Mouse (Mus musculus): ENCODE results near the gene Gas2l3. TPM values are rescaled to one million over a fixed set of nuclear protein-coding genes. Genes with fewer than 3 reads are reported as not detected.

The Gas2l3 gene
- polyA plus RNA-seq, 1 experiment from 2014 or later: 15.0 TPM

GRCm38 (mm10) chr10:89424217-89424616 is 19.6 kb downstream of the Gas2l3 start:
- H3K4me3 ChIP-seq (replicated peaks): no peak overlapping the region
- ATAC-seq (ENCODE audit: insufficient number of reproducible peaks, insufficient read depth, low FRiP score, low TSS enrichment, low read depth): no peak
- no peak overlapping the region for H3K9ac ChIP-seq (replicated peaks)
- no peak overlapping the region for H3K4me2 ChIP-seq
- no peaks in the 10 kb centered on the region for H3K4me1 ChIP-seq (replicated peaks)
- H3K36me3 ChIP-seq: peaks cover 41% of the 10 kb centered on the region
- 88% methylated on average over 9 of the region's 9 CpGs for WGBS
- no peaks in the 10 kb centered on the region for H3K27me3 ChIP-seq
- H3K9me3 ChIP-seq: no peaks in the 10 kb centered on the region
- no peak overlapping the region for H3K27ac ChIP-seq

- Histone ChIP-seq H3K27me3 (no peaks in the 10 kb centered on the region), H3K4me3 (replicated peaks) (no peak overlapping the region), H3K9me3 (no peaks in the 10 kb centered on the region), H3K4me2 (no peak overlapping the region), H3K27ac (no peak overlapping the region), H3K9ac (replicated peaks) (no peak overlapping the region), H3K4me1 (replicated peaks) (no peaks in the 10 kb centered on the region), H3K36me3 (peaks cover 34% of the 10 kb centered on the region)
- WGBS: 89% methylated on average over 9 of the region's 9 CpGs
- no peak for ATAC-seq (ENCODE audit: insufficient number of reproducible peaks, insufficient read depth, low FRiP score, low TSS enrichment, low read depth)
Observed at GRCm38 (mm10) chr10:89423164-89423778, 20.5 kb downstream of the Gas2l3 start.

- Histone ChIP-seq H3K4me2 (no peak overlapping the region), H3K9ac (replicated peaks) (no peak overlapping the region), H3K36me3 (peaks cover 30% of the 10 kb centered on the region), H3K9me3 (no peaks in the 10 kb centered on the region), H3K27ac (no peak overlapping the region), H3K27me3 (no peaks in the 10 kb centered on the region), H3K4me3 (replicated peaks) (no peak overlapping the region), H3K4me1 (replicated peaks) (no peaks in the 10 kb centered on the region)
- ATAC-seq (ENCODE audit: insufficient number of reproducible peaks, insufficient read depth, low FRiP score, low TSS enrichment, low read depth): no peak
- 94% methylated on average over 8 of the region's 8 CpGs for WGBS
Observed at GRCm38 (mm10) chr10:89422504-89423158, 21.1 kb downstream of the Gas2l3 start.

GRCm38 (mm10) chr10:89417966-89418365 is 25.8 kb downstream of the Gas2l3 start:
- ATAC-seq (ENCODE audit: insufficient number of reproducible peaks, insufficient read depth, low FRiP score, low TSS enrichment, low read depth): no peak
- Histone ChIP-seq H3K4me1 (replicated peaks) (no peaks in the 10 kb centered on the region), H3K9ac (replicated peaks) (no peak overlapping the region), H3K36me3 (peaks cover 43% of the 10 kb centered on the region), H3K27me3 (no peaks in the 10 kb centered on the region), H3K9me3 (no peaks in the 10 kb centered on the region), H3K4me3 (replicated peaks) (no peak overlapping the region), H3K4me2 (no peak overlapping the region), H3K27ac (no peak overlapping the region)
- 87% methylated on average over 2 of the region's 2 CpGs for WGBS

- H3K27me3 ChIP-seq: no peaks in the 10 kb centered on the region
- no peak for ATAC-seq (ENCODE audit: insufficient number of reproducible peaks, insufficient read depth, low FRiP score, low TSS enrichment, low read depth)
- no peak overlapping the region for H3K4me3 ChIP-seq (replicated peaks)
- H3K9me3 ChIP-seq: no peaks in the 10 kb centered on the region
- 65% methylated on average over 3 of the region's 3 CpGs for WGBS
- H3K27ac ChIP-seq: no peak overlapping the region
- no peaks in the 10 kb centered on the region for H3K4me1 ChIP-seq (replicated peaks)
- no peak overlapping the region for H3K4me2 ChIP-seq
- peaks cover 49% of the 10 kb centered on the region for H3K36me3 ChIP-seq
- H3K9ac ChIP-seq (replicated peaks): no peak overlapping the region
Observed at GRCm38 (mm10) chr10:89415478-89415877, 28.3 kb downstream of the Gas2l3 start.

GRCm38 (mm10) chr10:89407551-89407950 is 36.2 kb downstream of the Gas2l3 start:
- Histone ChIP-seq H3K4me1 (replicated peaks) (no peaks in the 10 kb centered on the region), H3K9me3 (no peaks in the 10 kb centered on the region), H3K27me3 (no peaks in the 10 kb centered on the region), H3K36me3 (peaks cover 9% of the 10 kb centered on the region), H3K4me3 (replicated peaks) (no peak overlapping the region), H3K9ac (replicated peaks) (no peak overlapping the region), H3K4me2 (no peak overlapping the region), H3K27ac (no peak overlapping the region)
- WGBS: 22% methylated on average over 1 of the region's 1 CpGs
- ATAC-seq (ENCODE audit: insufficient number of reproducible peaks, insufficient read depth, low FRiP score, low TSS enrichment, low read depth): no peak

- peaks cover 7% of the 10 kb centered on the region; the same call in 1 of the 2 replicates for H3K36me3 ChIP-seq
- H3K27ac ChIP-seq: no peak overlapping the region
- H3K9ac ChIP-seq (replicated peaks): no peak overlapping the region
- H3K4me1 ChIP-seq (replicated peaks): no peaks in the 10 kb centered on the region
- H3K4me2 ChIP-seq: no peak overlapping the region
- no peaks in the 10 kb centered on the region for H3K9me3 ChIP-seq
- WGBS: 84% methylated on average over 5 of the region's 6 CpGs
- H3K27me3 ChIP-seq: no peaks in the 10 kb centered on the region
- no peak for ATAC-seq (ENCODE audit: insufficient number of reproducible peaks, insufficient read depth, low FRiP score, low TSS enrichment, low read depth)
- no peak overlapping the region for H3K4me3 ChIP-seq (replicated peaks)
Observed at GRCm38 (mm10) chr10:89406733-89407484, 36.9 kb downstream of the Gas2l3 start.

- Histone ChIP-seq H3K36me3 (no peaks in the 10 kb centered on the region), H3K4me2 (no peak overlapping the region), H3K27ac (no peak overlapping the region), H3K4me1 (replicated peaks) (no peaks in the 10 kb centered on the region), H3K9ac (replicated peaks) (no peak overlapping the region), H3K4me3 (replicated peaks) (no peak overlapping the region), H3K9me3 (peaks cover 7% of the 10 kb centered on the region; the same call in 1 of the 2 replicates), H3K27me3 (no peaks in the 10 kb centered on the region)
- 81% methylated on average over 4 of the region's 4 CpGs for WGBS
- ATAC-seq (ENCODE audit: insufficient number of reproducible peaks, insufficient read depth, low FRiP score, low TSS enrichment, low read depth): no peak
Observed at GRCm38 (mm10) chr10:89404936-89405335, 38.8 kb downstream of the Gas2l3 start.

- ATAC-seq (ENCODE audit: insufficient number of reproducible peaks, insufficient read depth, low FRiP score, low TSS enrichment, low read depth): no peak
- Histone ChIP-seq H3K27me3 (no peaks in the 10 kb centered on the region), H3K9ac (replicated peaks) (no peak overlapping the region), H3K27ac (no peak overlapping the region), H3K4me2 (no peak overlapping the region), H3K36me3 (no peaks in the 10 kb centered on the region), H3K4me3 (replicated peaks) (no peak overlapping the region), H3K9me3 (peaks cover 7% of the 10 kb centered on the region; the same call in 1 of the 2 replicates), H3K4me1 (replicated peaks) (peaks cover 1% of the 10 kb centered on the region)
- WGBS: 87% methylated on average over 19 of the region's 19 CpGs
Observed at GRCm38 (mm10) chr10:89400674-89401336, 43.0 kb downstream of the Gas2l3 start.

GRCm38 (mm10) chr10:89395823-89396222 is 47.9 kb downstream of the Gas2l3 start:
- 3% methylated on average over 7 of the region's 7 CpGs for WGBS
- Histone ChIP-seq H3K4me1 (replicated peaks) (peaks cover 4% of the 10 kb centered on the region), H3K9ac (replicated peaks) (no peak overlapping the region), H3K4me2 (peak overlapping the region; percentile 21; the same call in 1 of the 2 replicates), H3K27ac (no peak overlapping the region), H3K9me3 (peaks cover 7% of the 10 kb centered on the region; the same call in 1 of the 2 replicates), H3K27me3 (no peaks in the 10 kb centered on the region), H3K36me3 (no peaks in the 10 kb centered on the region), H3K4me3 (replicated peaks) (no peak overlapping the region)
- ATAC-seq (ENCODE audit: insufficient number of reproducible peaks, insufficient read depth, low FRiP score, low TSS enrichment, low read depth): no peak

- H3K4me2 ChIP-seq: peak overlapping the region; percentile 21; the same call in 1 of the 2 replicates
- no peak overlapping the region for H3K4me3 ChIP-seq (replicated peaks)
- 41% methylated on average over 7 of the region's 7 CpGs for WGBS
- H3K27ac ChIP-seq: no peak overlapping the region
- no peaks in the 10 kb centered on the region for H3K27me3 ChIP-seq
- peaks cover 3% of the 10 kb centered on the region; the same call in 1 of the 2 replicates for H3K9me3 ChIP-seq
- H3K36me3 ChIP-seq: no peaks in the 10 kb centered on the region
- ATAC-seq (ENCODE audit: insufficient number of reproducible peaks, insufficient read depth, low FRiP score, low TSS enrichment, low read depth): no peak
- H3K4me1 ChIP-seq (replicated peaks): peaks cover 4% of the 10 kb centered on the region
- H3K9ac ChIP-seq (replicated peaks): no peak overlapping the region
Observed at GRCm38 (mm10) chr10:89395321-89395720, 48.4 kb downstream of the Gas2l3 start.
